Mouse (Mus musculus): Measurements from ENCODE around the gene Gm1553.

Gm1553 gene

GRCm38 (mm10) chr10:82492518-82492917 lies at the start of gene Gm1553:
TSS of gene Gm1553 (minus strand) at chr10:82492618.
- no peak for DNase-seq

Data from cerebellum, postnatal 14 days (tissue).